Mouse (Mus musculus) splenic B cell, adult 2 months (primary cell): ENCODE measurements at regions not wholly inside any gene's neighbourhood (a gene's known extent, or its start where the extent isn't known, plus 50 kb on each side); places are given as distances from the start of the nearest gene placed in this dataset.

ENCODE experiments used
- DNase-seq: peaks from one replicate; pipeline ENCODE4 v3.0.0-alpha.2; 2011; ENCODE audit warnings: low read depth, low spot score
- H3K27me3 ChIP-seq: 2 replicates; pipeline ENCODE4 v1.6.1; 2012; ENCODE audit warnings: mild to moderate bottlenecking, low read length, moderate library complexity, mixed read lengths; ENCODE audit not compliant: control insufficient read depth, poor library complexity, insufficient read depth, severe bottlenecking
- H3K36me3 ChIP-seq: 2 replicates; pipeline ENCODE4 v1.6.1; 2012; ENCODE audit warnings: mild to moderate bottlenecking, low read length, moderate library complexity, mixed read lengths; ENCODE audit not compliant: control insufficient read depth, poor library complexity, insufficient read depth, severe bottlenecking

DNA sequence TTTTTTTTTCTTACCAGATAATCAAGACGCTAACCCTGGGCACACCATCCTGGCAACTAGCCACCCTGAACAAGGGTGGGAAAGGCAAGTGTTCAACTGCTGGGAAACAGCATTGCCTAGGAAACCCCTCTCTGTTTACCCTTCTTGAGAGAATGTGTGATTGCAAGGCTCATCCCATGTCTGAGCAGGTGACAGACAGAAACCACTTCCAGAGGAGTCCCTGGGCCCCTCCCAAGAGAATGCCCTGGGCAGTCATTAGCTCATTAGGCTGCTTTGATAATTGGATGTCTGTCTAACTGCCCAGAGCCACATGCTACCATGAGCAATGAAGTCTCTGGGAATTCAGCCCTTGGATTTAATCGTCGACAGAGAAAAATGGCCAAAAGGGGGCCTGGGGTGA, 127.8 kb downstream of the 1190002N15Rik start:
- no peak for DNase-seq
- no peaks in the 10 kb centered on the region for H3K36me3 ChIP-seq
- H3K27me3 ChIP-seq, result no peaks in the 10 kb centered on the region

DNA sequence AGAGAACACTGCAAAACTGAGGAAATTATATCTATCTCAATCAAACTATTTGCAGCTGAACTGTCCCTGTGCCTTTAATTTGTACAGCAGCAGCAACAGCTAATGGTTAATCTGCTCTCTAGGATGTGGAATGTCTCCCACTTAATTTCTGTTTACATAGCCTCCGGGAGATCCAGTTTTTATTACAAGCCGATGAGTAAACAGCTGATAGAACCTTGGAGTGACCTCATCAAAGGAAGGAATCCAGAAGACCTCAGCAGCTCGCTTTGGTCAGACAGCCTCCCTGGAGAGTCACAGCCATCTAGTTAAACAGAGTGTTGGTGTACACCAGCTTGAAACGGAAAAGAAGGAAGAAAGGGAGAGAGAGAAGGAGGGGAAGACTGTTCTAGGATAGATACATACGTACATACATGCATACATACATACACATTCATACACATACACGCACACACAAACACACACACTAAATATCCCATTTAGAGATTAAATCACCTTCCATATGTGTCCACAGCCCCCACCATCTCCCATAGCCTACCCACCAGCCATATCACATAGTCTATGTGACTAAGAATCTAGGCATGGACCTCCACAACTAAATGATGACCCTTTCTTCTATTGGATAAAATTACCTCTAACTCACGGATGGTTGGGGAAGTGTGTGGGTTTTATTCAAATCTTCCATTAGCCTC, 129.1 kb downstream of the 1190002N15Rik start:
- H3K27me3 ChIP-seq, result no peaks in the 10 kb centered on the region
- no peaks in the 10 kb centered on the region for H3K36me3 ChIP-seq
- DNase-seq, result no peak

- no peak for DNase-seq
- Histone ChIP-seq H3K36me3 (no peaks in the 10 kb centered on the region), H3K27me3 (no peaks in the 10 kb centered on the region)
These were observed 130.2 kb downstream of the 1190002N15Rik start for GRCm38 (mm10) chr9:94407671-94408070.

- no peaks in the 10 kb centered on the region for H3K36me3 ChIP-seq
- H3K27me3 ChIP-seq, result no peaks in the 10 kb centered on the region
- no peak for DNase-seq
These were observed 133.3 kb downstream of the 1190002N15Rik start for GRCm38 (mm10) chr9:94404551-94404950.

GRCm38 (mm10) chr9:94400596-94400995, 137.3 kb downstream of the 1190002N15Rik start:
- Histone ChIP-seq H3K36me3 (no peaks in the 10 kb centered on the region), H3K27me3 (no peaks in the 10 kb centered on the region)
- DNase-seq, result no peak

GRCm38 (mm10) chr9:94395215-94395614, 142.7 kb downstream of the 1190002N15Rik start:
- Histone ChIP-seq H3K27me3 (peaks cover 2% of the 10 kb centered on the region; the same call in 1 of the 2 replicates), H3K36me3 (no peaks in the 10 kb centered on the region)
- no peak for DNase-seq

GRCm38 (mm10) chr9:94386190-94386589, 151.7 kb downstream of the 1190002N15Rik start:
- Histone ChIP-seq H3K27me3 (no peaks in the 10 kb centered on the region), H3K36me3 (no peaks in the 10 kb centered on the region)
- DNase-seq, result no peak

DNA sequence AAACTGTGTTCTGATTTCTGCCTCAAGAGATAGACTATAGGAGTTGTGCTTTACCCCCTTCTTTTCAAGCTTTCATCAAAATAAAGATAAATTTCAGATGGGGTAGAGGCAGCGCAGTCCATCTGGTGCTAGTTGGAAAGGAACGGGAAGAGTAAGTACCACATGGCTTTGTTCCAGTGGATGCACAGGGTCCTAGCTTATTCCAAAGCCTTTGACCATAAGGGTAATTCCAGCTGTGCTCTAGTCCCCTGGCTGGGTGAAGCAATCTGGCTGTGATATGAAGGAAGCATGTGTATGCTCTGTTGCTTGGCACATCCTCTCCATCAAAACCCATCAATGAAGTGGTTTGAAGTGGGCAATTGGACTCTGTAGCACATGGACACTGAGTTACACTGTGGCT, 155.6 kb downstream of the 1190002N15Rik start:
- Histone ChIP-seq H3K27me3 (no peaks in the 10 kb centered on the region), H3K36me3 (no peaks in the 10 kb centered on the region)
- no peak for DNase-seq

DNA sequence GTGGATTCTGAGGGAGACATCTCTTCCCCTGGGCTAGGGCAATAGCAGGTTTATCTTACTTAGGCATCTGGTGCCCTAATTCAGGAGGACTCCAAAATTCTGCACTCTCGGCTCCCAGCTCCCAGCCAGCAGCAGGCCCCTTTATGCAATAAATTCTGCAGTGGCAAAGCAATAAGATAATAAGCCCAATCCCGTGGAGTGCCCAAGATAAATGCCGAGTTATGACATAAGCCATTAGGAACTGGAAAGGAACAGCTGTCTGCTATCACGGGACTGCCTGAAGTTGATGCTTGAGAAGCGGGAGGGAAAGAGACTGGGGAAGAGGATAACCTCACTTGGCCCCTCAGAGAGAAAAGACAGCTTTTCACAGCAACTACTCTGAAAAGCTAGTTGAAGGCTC, 159.0 kb downstream of the 1190002N15Rik start:
- Histone ChIP-seq H3K27me3 (no peaks in the 10 kb centered on the region), H3K36me3 (no peaks in the 10 kb centered on the region)
- no peak for DNase-seq

- Histone ChIP-seq H3K27me3 (no peaks in the 10 kb centered on the region), H3K36me3 (no peaks in the 10 kb centered on the region)
- no peak for DNase-seq
These were observed 159.6 kb downstream of the 1190002N15Rik start for GRCm38 (mm10) chr9:94378291-94378690.

GRCm38 (mm10) chr9:94377346-94378039, 160.4 kb downstream of the 1190002N15Rik start:
- Histone ChIP-seq H3K27me3 (no peaks in the 10 kb centered on the region), H3K36me3 (no peaks in the 10 kb centered on the region)
- DNase-seq, result no peak

DNA sequence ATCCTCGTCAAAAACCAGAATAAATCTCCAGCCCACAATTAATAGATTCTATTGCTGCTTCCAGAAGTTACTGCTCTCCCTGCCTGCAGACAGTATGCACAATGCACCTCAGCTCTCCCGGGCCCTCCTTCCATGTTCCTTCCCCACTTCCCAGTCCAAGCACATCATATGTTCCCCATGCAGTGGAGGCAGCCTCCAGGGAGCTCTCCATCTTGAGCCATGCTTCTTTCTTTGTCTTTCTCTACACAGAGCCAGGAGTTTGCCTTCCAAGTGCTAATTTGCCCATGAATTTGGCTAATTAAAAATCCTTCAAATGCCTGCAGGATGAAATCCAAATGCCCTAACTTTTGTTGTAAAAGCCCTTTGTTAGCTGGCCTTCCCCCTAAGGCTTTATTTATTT, 166.9 kb downstream of the 1190002N15Rik start:
- no peaks in the 10 kb centered on the region for H3K27me3 ChIP-seq
- no peak for DNase-seq
- H3K36me3 ChIP-seq, result no peaks in the 10 kb centered on the region

DNA sequence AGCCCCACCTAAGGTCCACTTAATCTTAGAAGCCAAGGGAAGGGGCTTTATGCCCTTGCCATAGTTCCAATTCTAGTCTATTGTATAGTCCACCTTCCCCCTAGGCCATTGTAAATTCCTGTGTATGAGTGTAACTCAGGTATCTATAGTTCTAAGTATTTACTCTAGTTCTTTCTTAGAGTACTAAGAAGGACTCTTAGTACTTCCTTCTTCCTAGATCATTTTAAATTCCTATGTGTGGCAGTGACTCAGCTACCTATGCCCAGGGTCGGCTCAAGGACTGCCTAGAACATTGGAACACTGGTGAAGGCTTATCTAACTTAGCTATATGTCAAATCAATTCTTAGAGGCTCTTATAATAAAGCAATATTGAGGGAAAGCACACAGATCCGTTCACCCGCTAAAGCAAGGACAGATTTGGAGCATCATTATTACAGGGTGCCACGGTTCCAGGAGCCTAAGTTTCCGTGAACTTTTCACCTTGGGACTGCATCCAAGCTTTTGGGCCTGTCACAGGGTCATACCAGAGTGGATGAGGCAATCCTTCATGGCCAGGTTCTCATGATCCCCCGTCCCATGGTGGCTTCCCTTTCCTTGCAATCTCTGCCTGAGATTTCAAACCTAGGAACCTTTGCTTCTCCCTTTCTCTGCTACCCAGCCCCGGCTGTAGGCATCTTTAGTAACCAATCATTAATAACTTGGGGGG, 169.5 kb downstream of the 1190002N15Rik start:
- H3K36me3 ChIP-seq, result no peaks in the 10 kb centered on the region
- H3K27me3 ChIP-seq, result no peaks in the 10 kb centered on the region
- no peak for DNase-seq

- no peaks in the 10 kb centered on the region for H3K27me3 ChIP-seq
- H3K36me3 ChIP-seq, result no peaks in the 10 kb centered on the region
- no peak for DNase-seq
These were observed 175.8 kb downstream of the 1190002N15Rik start for GRCm38 (mm10) chr9:94361877-94362697.
